Mouse (Mus musculus) neutrophil, adult 5-6 weeks (primary cell): ENCODE results near the gene Itga9. TPM values are rescaled to one million over a fixed set of nuclear protein-coding genes. Genes with fewer than 3 reads are reported as not detected.

Source experiments
- ATAC-seq: fragments of 151-379, 151-347 bp; 2 replicates; pipeline ENCODE4 v1.8.0; 2017; ENCODE audit warnings: mild to moderate bottlenecking, moderate TSS enrichment; ENCODE audit not compliant: insufficient number of reproducible peaks, poor library complexity, low FRiP score, severe bottlenecking; ENCODE audit errors: extremely low read depth
- total RNA-seq: library from RNA; stranded (forward); fragments of 200-1000 nt; gene quantifications from 2 replicates; pipeline ENCODE4 v1.2.3, GENCODE M21; 2017

Itga9 gene
- total RNA-seq, 1 experiment from 2014 or later: 0.81 TPM

GRCm38 (mm10) chr9:118677349-118677748 lies 70.9 kb downstream of the Itga9 start:
- ATAC-seq: no peak

- peak; percentile 28; the same call in 1 of the 2 replicates for ATAC-seq
These were observed 71.7 kb downstream of the Itga9 start for GRCm38 (mm10) chr9:118678020-118678750.

- no peak for ATAC-seq
These were observed 72.3 kb downstream of the Itga9 start for GRCm38 (mm10) chr9:118678759-118679158.

- ATAC-seq: no peak
These were observed 75.0 kb downstream of the Itga9 start for GRCm38 (mm10) chr9:118681506-118681905.

GRCm38 (mm10) chr9:118682154-118682553 lies 75.7 kb downstream of the Itga9 start:
- ATAC-seq: no peak

GRCm38 (mm10) chr9:118683507-118683906 lies 77.0 kb downstream of the Itga9 start:
- no peak for ATAC-seq

GRCm38 (mm10) chr9:118684343-118684742 lies 77.9 kb downstream of the Itga9 start:
- peak; percentile 63; the same call in 1 of the 2 replicates for ATAC-seq

GRCm38 (mm10) chr9:118686166-118686961 lies 79.9 kb downstream of the Itga9 start:
- no peak for ATAC-seq

- ATAC-seq: no peak
These were observed 81.8 kb downstream of the Itga9 start for GRCm38 (mm10) chr9:118688248-118688647.

GRCm38 (mm10) chr9:118688921-118689451 lies 82.5 kb downstream of the Itga9 start:
- no peak for ATAC-seq

- ATAC-seq: no peak
These were observed 86.8 kb downstream of the Itga9 start for GRCm38 (mm10) chr9:118693256-118693655.

GRCm38 (mm10) chr9:118694420-118694825 lies 87.9 kb downstream of the Itga9 start:
- ATAC-seq: no peak

- no peak for ATAC-seq
These were observed 91.7 kb downstream of the Itga9 start for GRCm38 (mm10) chr9:118698191-118698590.

- ATAC-seq: no peak
These were observed 93.2 kb downstream of the Itga9 start for GRCm38 (mm10) chr9:118699716-118700115.

GRCm38 (mm10) chr9:118700889-118701288 lies 94.4 kb downstream of the Itga9 start:
- ATAC-seq: no peak

- no peak for ATAC-seq
These were observed 95.3 kb downstream of the Itga9 start for GRCm38 (mm10) chr9:118701791-118702190.

- 0 out of 2 replicates have a peak, but pooled peaks have one; percentile 18 for ATAC-seq
These were observed 96.7 kb downstream of the Itga9 start for GRCm38 (mm10) chr9:118703146-118703545.

GRCm38 (mm10) chr9:118705381-118706074 lies 99.0 kb downstream of the Itga9 start:
- ATAC-seq: peak; percentile 33; the same call in 1 of the 2 replicates
